Mouse (Mus musculus): ENCODE measurements around the gene Ankrd11.

Ankrd11 gene

DNA sequence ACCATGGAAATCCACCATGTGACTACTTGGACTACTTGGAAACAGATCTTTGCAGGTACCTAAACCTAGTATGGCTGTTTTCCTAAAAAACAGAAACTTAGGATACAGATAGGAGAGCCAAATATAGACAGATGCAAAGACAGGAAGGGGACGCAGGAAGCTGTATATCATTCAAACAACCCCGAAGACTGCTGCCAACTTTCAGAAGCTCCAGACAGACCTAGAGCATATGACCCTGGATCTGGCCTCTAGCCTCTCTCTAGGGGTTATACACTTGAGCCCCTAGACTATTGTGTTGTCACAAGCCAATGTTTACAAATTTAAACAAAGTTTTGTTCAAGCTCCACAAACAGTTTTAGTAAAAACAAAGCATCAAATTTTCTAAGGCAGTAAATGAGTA, 80.6 kb downstream of the Ankrd11 start:
- DNase-seq (ENCODE audit: low spot score): no peak

DNA sequence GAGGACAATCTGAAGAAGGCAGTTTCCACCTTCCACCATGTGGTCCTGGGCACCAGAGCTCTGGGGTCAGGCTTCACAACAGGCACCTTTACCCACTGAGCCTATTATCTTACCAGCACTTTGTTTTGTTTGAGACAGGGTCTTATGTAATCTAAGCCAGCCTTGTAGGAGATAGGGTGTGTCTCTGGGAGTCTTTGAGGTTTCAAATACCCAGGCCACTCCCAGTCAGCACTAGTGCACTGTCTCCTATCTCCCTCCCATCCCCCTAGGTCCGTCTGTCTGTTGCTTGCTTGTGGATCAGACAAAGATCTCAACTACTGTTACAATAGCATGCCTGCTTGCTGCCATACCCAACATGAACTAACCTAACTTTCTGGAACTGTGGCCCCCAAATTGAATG, 81.1 kb downstream of the Ankrd11 start:
- no peak for DNase-seq (ENCODE audit: low spot score)

DNA sequence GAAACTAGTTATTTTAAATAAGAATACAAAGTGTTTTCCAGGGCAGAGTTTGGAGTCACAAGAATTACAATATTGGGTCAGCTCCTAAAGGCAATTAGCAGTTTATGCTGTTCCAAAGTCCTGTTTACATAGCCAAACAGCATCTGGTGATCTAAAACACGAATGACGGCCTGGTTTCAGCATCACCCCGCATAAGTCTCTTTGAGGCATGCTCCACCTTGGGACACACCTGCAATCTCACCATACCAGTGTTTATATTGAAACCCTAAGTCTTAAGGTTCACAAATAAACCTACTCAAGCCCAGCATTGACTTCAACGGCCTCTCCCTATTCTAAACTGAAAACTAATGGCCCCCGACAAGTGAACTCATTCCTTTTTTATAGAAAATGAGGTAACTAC, 81.8 kb downstream of the Ankrd11 start:
- DNase-seq (ENCODE audit: low spot score): no peak

DNA sequence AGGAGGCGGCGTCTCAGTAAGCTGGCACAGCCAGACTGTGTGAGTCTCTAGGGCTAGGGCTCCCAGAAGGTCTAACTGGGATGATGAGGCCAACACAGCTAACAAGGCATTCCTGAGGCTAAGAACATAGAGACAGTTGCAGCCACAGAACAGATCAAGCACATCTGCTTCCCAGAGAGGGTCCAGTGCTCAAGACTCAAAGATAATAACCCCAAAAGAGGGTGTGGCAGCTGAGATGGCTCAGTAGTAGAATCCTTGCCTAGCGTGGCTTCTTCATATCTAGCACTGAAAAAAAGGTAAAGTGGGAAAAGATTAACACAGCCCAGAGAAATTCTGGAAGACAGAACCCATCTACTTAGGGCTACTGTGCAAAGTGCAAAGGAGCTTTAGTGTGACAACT, 86.1 kb downstream of the Ankrd11 start:
- DNase-seq (ENCODE audit: low spot score): no peak

DNA sequence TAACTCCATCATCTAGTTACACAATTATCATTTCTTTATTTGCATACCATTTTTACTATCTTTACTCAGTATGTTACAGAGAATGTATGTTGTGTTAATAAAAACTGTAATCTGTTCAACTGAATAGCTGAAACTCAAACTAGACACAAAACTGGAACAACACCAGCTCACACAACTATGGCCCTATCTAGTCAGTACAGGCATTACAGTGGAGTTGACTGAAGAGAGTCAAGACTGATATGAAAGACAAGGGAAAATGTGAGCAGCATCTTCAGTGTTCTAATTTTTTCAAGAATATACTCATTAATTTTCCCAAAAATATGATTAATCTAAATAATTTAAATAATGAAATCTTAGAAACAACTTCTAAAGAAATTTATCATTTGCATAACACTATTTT, 86.9 kb downstream of the Ankrd11 start:
- DNase-seq (ENCODE audit: low spot score): no peak

DNA sequence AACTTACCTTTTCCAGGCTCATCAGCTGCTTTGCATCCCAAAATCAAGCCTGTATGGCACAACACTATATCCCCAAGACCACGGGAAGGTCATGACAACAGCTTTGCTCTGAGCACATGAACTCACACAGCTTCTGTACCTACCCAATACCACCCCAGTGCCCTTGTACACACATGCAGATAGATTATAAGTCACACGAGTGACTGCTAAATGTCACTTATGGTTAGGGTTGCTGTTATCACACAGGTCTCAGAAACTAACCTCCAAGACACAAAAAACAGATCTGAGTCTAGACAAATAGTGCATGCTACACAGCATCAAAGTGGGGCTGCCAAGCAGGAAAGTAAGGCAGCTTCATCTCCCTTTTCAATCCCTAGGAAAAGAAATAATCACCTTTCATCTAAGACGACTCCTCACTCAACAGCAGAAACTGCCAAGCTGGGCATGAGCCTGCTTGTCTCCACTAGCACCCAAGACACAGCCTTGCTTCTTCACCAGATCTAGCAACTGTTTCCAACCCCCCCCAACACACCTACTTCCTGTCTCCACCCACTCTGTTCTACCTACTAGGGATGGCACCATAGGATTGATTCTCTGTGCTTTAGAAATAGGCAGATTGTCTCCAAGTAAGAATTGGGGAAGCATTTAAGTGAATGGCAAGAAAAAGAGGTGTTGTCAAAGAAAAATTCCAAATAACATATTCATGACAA, 87.8 kb downstream of the Ankrd11 start:
- no peak for DNase-seq (ENCODE audit: low spot score)

DNA sequence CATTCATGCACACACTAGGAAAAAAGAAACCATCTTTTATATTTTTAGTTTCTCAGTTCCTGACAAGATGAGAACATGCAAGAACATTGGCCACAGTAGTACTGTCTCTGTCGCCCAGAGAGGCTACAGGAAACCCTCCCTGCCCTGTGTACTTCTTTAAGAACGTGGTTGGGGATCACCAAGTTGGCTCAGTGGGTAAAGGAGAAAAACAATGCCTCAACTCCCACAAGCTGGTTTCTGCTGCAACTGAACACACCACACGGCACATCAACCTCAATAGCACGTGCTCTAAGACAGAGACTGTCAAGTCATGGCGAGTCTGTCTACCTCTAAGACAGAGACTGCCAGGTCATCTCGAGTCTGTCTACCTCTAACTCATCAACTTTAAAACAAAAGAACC, 89.0 kb downstream of the Ankrd11 start:
- DNase-seq (ENCODE audit: low spot score): no peak

DNA sequence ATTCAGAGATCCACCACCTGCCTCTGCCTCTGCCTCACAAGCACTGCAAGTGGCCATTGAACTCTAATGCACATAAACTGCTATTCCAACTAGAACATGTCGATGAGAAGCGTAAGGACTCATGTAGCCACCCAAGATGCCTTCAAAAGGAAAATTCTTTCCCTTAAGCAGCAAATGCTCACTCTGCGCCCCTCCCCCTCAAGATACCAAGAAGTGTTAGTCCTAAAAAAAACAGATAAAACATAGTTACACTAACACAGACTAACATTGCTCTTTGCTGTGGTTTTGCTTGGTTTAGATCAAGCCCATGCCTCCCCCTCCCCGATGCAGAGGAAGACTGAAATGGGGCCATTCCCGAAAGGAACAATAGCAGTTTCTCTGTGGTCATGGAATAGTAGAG, 90.6 kb downstream of the Ankrd11 start:
- no peak for DNase-seq (ENCODE audit: low spot score)

DNA sequence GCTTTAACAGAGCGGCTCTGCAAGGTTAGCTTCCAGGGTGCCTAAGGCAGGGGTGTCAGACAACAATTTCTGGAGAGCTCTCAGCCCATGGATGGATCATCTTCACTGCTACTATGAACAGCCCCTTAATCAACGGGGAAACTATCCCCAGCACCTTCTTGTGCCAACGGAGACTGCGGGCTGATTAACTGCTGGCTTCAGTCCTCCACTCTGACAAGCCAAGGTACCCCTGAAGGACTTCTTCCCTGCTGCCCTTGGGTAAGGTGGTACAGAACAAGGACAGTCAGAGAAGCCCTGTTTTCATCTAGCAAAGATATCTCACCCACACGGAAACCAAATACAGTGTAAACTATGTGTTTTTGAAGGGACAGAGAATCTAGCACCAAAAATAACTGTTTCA, 92.4 kb downstream of the Ankrd11 start:
- no peak for DNase-seq (ENCODE audit: low spot score)

DNA sequence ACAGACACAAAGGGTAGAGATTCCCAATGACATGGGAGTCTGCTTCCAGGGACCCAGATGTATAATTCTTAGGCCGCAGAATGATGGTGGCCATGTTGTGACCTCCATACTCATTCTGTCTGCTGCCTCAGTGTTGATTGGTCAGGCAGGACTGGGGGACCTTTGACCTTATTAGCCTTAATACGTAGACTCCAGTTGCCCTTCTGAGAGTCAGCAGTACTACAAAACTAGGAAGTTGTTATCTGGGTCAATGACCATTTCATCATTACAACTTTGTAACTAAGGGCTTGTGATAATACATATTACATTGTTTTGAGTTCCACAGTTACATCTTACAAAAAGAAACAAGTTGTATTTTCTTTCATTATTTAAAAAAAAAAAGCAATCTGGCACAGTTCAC, 96.3 kb downstream of the Ankrd11 start:
- no peak for DNase-seq (ENCODE audit: low spot score)

DNA sequence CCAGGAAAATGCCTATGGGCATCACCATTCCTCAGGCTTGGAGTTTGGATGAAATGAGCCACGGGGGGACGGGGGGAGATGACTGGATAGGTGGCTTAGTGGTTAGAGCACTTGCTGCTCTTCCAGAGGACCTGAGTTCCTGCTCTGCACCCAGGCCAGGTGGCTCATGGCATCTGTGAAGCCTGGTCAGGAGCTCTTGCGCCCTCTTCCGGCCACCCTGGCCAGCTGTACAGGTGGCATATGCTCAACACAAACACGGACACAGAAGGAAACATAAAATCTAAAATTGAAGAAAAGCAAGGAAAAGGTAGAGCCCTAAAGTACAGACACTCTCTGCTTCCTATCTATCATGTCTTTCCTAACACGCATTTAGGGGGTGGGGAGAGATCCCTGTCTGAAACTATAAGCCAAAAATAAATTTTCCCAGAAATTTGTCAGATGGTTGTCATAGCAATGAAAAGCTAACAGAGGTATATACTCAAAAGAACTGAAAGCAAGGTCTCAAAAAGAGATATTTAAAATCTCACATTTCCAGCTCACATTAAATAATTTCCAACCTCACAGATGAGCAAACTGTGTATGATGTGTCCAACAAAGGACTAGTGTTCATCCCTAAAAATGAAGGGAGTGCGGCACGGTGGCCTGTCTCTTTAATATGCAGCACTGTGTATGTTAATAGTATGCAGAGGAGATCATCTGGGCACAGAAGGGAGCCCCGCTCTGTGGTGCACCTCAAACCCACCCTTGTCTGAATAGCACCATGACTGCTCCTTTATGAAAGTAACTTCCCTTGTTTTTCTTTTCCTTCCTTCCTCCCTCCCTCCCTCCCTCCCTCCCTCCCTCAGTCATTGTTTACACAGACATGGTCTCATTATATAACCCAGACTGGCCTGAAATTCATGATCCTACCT, 99.0 kb downstream of the Ankrd11 start:
- DNase-seq (ENCODE audit: low spot score): no peak

DNA sequence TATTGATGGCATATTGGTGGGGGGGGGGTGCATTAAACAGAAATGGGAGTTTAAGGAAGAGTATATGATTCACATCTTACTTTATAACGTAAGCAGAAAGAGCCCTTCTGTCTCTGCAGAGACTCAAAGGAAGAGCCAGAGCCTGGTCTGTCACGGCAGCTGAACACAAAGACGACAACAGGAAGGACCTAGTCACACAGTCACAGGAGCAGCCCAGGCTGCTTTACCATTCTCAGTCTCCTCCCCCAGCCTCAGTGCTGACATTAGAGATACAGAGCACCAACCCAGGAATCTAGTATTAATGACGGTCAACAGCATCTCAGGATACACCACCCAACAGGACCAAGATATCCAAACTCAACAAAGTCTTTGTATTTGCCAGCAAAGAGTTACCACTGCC, 103.5 kb downstream of the Ankrd11 start:
- DNase-seq (ENCODE audit: low spot score): no peak

DNA sequence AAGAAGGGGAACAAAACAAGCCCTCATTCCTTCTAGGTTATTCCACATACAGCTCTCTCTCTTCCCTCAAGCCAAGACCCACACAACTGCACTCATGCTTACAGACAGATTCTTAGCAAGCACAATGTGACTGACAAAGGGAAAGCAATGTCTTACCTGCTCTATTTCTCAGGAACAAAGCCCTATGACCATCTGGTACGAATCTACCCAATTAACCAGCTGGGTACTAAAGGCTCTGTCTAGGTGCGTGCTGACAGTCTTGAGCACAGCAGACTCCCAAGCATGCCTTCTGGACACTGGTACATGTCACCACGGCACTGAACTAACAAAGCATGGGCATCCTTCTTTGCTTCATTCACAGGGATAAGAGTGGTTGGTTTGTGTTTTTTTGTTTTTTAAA, 103.9 kb downstream of the Ankrd11 start:
- DNase-seq (ENCODE audit: low spot score): no peak

DNA sequence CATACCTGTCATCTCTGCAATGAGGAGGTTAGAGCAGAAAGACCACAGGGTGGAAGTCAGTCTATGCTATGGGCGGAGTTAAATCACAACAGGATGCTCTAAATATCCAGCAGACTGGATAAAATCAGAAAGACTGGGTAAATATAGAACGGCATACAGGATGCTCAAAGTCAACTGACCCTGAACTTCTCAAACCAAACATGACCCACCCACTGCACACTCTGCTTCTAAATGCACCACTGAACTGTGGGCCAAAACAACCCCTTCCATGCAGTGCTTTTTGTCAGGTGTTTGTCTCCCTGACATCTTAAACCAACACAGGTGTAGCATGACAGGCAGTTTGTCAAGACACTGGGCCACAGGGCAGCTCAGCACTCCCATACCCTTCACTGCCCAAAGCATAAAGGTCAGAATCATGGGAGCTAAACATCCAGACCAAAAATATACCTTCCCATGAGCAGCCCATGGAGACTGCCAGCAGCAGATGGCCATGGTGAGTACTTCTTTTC, 104.5 kb downstream of the Ankrd11 start:
- no peak for DNase-seq (ENCODE audit: low spot score)

DNA sequence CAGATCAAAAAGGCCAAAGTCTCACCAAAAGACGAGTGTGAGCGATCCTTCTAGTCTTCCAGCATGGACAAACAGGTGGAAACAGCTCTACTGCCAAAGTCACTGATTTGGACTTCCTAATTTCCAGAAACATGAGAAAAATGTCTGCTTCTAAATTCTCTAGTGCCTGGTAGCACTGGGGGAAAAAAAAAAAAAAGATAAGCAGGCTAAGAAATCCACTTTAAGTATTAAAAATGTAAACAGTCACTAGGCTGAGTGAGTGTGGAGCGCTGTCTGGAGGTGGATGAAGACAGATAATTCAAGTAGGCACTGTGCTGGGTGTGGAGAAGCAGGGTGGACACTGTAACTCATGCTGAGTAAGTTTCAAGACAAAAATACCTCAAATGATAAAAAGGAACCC, 106.2 kb downstream of the Ankrd11 start:
- no peak for DNase-seq (ENCODE audit: low spot score)

DNA sequence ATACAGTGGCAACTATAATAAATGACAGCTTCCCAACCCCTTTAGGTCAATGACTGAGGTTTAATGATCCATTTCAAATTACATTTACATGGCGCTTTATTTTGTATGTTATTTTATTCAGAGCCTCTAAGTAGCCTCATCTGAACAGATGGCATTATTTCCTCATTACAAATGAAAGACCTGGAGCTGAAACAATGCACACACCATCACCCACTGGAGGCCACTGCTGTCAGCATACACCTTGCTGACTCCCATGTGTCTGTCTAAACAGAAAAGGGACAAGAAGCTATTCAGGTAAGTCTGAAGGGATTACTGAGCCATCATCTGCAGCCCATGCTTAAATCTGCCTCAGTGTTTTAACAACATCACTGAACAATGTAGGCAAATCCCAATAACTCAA, 107.0 kb downstream of the Ankrd11 start:
- DNase-seq (ENCODE audit: low spot score): no peak

DNA sequence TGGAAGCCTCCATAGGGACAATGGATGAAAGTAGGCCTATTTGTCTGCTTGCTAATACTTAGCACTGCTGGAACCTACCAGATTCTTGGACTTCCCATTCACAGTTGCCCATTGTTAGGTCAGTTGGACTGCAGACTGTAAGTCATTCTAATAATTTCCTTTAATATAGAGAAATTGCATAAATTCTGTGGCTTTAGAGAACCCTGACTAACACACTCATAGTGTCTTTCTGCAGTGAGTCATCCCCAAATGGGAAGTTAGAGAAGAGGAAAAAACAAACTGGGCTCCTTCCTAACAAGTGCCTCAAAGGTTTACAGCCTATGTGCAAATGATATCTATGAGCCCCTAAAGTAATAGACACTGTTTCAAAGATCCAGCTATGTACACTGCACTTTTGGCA, 108.1 kb downstream of the Ankrd11 start:
- DNase-seq (ENCODE audit: low spot score): no peak

DNA sequence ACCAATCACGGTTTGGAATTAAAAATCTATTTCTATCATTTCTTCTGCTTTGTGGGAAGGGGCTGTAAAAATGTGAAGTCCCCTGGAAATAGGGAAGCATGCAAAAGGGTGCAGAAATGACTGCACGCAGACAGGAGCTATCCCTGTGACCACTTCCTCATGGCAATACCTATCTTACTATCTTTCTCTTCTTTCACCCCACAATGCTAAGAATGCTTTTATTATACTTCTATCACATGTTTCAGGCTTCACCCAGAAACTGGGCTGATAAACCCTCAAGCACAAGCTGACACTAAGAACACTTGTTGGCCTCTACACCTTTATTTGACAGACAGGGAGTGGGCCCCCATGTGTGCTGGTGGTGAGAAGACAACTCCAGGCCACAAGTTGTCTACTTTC, 109.5 kb downstream of the Ankrd11 start:
- DNase-seq (ENCODE audit: low spot score): no peak

DNA sequence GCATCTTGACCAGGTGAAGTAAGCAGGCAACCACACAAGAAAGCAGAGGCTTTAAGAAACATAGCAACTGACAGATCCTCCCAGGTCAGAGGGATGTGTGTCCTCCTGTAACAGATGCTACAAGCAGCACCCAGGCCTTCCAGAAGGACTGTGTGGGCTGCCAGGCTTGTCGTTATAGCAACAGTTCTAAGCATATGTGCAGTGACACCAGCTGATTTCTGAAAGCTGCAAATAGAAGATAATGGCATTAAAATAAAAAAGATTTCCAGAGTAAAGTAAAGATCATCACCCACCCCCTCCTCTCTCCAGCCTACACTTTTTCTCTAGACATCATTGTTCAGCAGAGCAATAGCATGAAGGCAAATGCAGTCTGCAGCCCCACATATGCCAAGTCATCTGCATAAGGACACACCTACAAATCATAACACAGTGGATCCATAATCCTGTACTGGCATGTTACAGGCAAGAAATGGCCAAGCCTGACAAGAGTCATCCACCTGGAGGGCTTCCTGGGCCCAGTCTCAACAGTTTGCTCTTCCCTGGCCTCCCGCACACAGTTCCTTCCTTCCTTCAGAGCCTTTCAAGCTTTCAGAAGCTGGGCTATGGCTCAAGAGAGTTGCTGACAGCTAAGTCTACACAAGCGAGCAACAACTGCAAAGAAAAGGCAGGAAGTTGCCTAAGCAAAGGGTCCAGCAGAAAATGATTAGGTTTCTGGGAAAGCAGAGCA, 110.1 kb downstream of the Ankrd11 start:
- DNase-seq (ENCODE audit: low spot score): no peak

DNA sequence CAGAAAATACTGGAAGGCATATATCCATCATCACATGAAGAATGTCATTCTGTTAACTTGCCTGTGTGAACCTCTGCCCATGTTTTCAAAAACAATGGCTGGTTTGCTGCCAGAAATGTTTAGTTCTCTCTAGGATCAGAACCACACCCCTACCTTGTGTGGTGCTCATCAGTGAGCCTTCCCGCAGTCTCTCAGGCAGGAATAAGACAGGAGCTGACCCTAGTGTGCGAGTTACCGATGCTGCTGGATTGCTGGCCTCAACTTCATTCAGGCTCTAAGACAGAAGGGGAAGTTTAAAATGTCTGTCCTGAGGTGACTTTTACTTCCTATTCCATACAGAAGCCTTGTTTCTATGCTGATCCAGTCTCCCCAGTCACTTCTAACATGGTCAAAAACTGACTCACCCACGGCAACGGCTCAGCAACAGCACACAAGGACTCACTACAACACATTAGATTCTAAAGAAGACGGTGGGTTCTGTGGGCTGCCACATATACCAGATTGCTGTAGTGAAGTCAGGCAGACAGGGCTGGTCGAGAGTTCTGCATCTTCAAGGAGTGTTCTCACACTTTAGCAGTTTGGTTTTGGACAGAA, 113.3 kb downstream of the Ankrd11 start:
- DNase-seq (ENCODE audit: low spot score): no peak

DNA sequence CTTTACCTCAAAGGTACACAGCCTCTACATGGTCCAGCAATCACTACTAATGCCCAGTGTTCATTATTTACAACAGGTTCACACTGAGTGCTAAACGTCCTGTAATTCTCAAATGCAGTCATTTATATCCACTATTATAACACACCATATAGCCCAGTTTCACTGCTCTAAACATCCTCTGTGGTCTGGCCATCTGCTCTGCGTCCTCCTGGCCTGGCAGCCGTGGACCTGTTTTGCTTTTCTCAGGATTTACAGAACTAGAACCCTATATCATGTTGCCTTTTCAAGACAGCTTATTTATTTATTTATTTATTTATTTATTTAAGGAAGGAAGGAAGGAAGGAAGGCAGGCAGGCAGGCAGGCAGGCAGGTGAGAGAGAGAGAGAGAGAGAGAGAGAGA, 114.2 kb downstream of the Ankrd11 start:
- DNase-seq (ENCODE audit: low spot score): no peak

DNA sequence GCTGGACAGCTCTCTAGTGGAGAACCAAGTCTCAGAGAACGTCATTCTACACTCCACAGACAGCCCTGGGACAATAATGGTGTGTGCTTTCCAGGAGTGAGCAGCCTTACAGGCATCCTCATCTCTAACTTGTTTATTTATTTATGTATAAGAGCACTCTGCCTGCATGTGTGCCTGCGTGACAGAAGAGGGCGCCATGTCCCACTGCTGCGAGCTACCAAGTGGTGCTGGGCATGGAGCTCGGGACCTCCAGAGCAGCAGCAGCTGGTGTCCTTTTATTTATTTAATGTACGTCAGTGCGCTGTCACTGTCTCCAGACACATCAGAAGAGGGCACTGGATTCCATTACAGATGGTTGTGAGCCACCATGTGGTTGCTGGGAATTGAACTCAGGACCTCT, 115.3 kb downstream of the Ankrd11 start:
- DNase-seq (ENCODE audit: low spot score): no peak

Measured in ovary, postnatal 10 days (tissue).